Mouse (Mus musculus) stomach, postnatal 0 days (tissue): ENCODE data around the gene Sgsm2. TPM values are rescaled to one million over a fixed set of nuclear protein-coding genes. Genes with fewer than 3 reads are reported as not detected.

Experiments used
- ATAC-seq: fragments of 200-750 bp; cut with Nextera tagmentation; 2 replicates; pipeline ENCODE4 v1.8.0; 2017; ENCODE audit not compliant: low FRiP score, low TSS enrichment
- DNase-seq: peaks from one replicate; pipeline ENCODE4 v3.0.0-alpha.2; 2016; ENCODE audit warnings: low spot score
- H3K27ac ChIP-seq: fragments of 300-500 bp; sonication (generic); replicated peaks from 2 replicates; pipeline ENCODE4 v1.5.1; 2014; ENCODE audit warnings: mild to moderate bottlenecking, control low read depth
- H3K27me3 ChIP-seq: fragments of 300-500 bp; sonication (generic); 2 replicates; pipeline ENCODE4 v1.6.1; 2014; ENCODE audit warnings: low read length; ENCODE audit not compliant: control insufficient read depth, insufficient read depth
- H3K36me3 ChIP-seq: fragments of 300-500 bp; sonication (generic); 2 replicates; pipeline ENCODE4 v1.6.1; 2014; ENCODE audit warnings: low read length, mixed read lengths; ENCODE audit not compliant: control insufficient read depth, insufficient read depth
- H3K4me1 ChIP-seq: fragments of 300-500 bp; sonication (generic); replicated peaks from 2 replicates; pipeline ENCODE4 v1.6.1; 2014; ENCODE audit warnings: antibody characterized with exemption; ENCODE audit not compliant: control insufficient read depth, insufficient read depth
- H3K4me2 ChIP-seq: fragments of 300-500 bp; sonication (generic); replicated peaks from 2 replicates; pipeline ENCODE4 v1.6.1; 2014; ENCODE audit warnings: low read depth, mild to moderate bottlenecking, control low read depth, moderate library complexity
- H3K4me3 ChIP-seq: fragments of 300-500 bp; sonication (generic); 2 replicates; pipeline ENCODE4 v1.5.1; 2014; ENCODE audit warnings: low read depth, low read length, control low read depth
- H3K9ac ChIP-seq: fragments of 300-500 bp; sonication (generic); 2 replicates; pipeline ENCODE4 v1.6.1; 2014; ENCODE audit warnings: mild to moderate bottlenecking, low read length, control low read depth, mixed read lengths
- H3K9me3 ChIP-seq: fragments of 300-500 bp; sonication (generic); 2 replicates; pipeline ENCODE4 v1.6.1; 2016; ENCODE audit warnings: low read length; ENCODE audit not compliant: control insufficient read depth
- CTCF ChIP-seq: IDR thresholded peaks from 2 replicates; pipeline ENCODE4 v1.5.1; 2016; ENCODE audit warnings: antibody characterized with exemption, low read depth, mild to moderate bottlenecking, moderate library complexity
- EP300 ChIP-seq: optimal IDR thresholded peaks from 2 replicates; pipeline ENCODE3; 2016; ENCODE audit warnings: antibody characterized with exemption
- WGBS: fragments of 180-500 bp; shearing (Covaris S2); extraction: QIAGEN DNeasy Blood & Tissue Kit; methylation state at CpG from one replicate; pipeline ENCODE4 v1.1.7; 2014; 5-methylcytosine and 5-hydroxymethylcytosine counted together
- polyA plus RNA-seq: library from polyadenylated mRNA; unstranded; fragments of >200 nt; fragmentation: Nextera tagmentation; extraction: Ambion mirVana; gene quantifications from 2 replicates; pipeline ENCODE4 v1.2.1, GENCODE M21; 2015

Gene Sgsm2
- polyA plus RNA-seq, 1 experiment from 2014 or later: 3.4 TPM

DNA sequence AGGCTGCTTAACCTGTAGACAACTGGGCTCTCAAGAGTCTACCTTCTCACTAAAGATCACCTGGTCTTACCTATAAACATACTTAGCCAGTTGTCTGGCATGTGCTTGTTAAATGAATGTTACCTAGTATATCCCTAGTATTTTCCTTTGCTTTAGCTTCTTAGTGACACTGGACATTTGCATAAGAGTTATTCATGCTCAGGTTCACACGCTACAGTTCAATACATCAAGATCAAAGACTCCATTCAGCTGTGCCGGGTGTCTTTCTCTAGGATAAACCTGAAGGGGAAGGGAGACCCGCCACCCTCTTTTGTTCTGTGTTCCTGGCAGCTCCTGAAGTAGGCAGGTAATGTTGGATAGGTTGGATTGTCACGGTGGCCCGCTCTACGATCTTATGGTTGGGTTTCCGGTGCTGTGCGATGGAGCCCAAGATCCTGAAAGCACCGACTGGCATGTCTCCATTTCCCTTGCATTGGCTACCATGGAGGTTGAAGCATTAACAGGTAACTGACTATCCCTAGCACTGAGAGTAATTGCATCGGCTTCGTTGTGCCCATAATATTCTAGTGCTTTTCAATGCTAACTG lies 67.8 kb downstream of the Sgsm2 start:
- no peak for TF ChIP-seq CTCF
- TF ChIP-seq EP300: no peak
- Histone ChIP-seq H3K36me3 (no peaks in the 10 kb centered on the region), H3K4me3 (no peak overlapping the region), H3K27ac (no peak overlapping the region), H3K9me3 (no peaks in the 10 kb centered on the region), H3K4me1 (peaks cover 9% of the 10 kb centered on the region; the same call in 1 of the 2 replicates), H3K27me3 (no peaks in the 10 kb centered on the region), H3K9ac (no peak overlapping the region), H3K4me2 (peak overlapping the region; percentile 68)
- DNase-seq: no peak
- 21% methylated on average over 11 of the region's 11 CpGs for WGBS
- no peak for ATAC-seq

DNA sequence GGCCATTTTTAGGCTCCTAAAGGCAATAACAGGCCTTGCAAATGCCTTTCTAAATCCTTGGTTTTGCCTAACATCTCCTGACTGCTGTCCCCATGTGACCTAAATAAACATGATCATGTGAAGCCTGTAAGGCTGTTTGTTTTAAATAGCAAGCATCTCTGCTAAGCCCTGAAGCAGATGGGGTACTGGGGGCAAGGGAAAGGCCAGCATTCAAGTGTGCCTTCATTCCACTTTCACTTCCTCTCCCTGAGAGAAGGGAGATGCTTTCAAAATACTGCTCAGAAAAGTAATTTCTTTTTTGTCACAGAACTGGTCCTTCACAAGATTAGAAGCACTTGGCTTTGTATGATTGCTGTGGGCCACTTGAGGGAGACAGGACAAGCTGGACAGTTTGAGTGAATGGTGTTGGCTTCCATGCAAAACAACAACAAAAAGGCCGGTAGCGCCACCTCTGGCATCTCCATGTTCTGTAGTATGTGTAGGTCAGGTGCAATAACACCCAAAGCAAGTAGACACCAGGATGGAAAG lies 68.4 kb downstream of the Sgsm2 start:
- Histone ChIP-seq H3K4me2 (no peak overlapping the region), H3K36me3 (no peaks in the 10 kb centered on the region), H3K9ac (no peak overlapping the region), H3K4me1 (peaks cover 5% of the 10 kb centered on the region; the same call in 1 of the 2 replicates), H3K27ac (no peak overlapping the region), H3K9me3 (no peaks in the 10 kb centered on the region), H3K27me3 (no peaks in the 10 kb centered on the region), H3K4me3 (no peak overlapping the region)
- WGBS: 25% methylated on average over 2 of the region's 2 CpGs
- ATAC-seq (no peak), DNase-seq (peak; percentile 24)
- TF ChIP-seq EP300 (no peak), CTCF (peak; percentile 39)

DNA sequence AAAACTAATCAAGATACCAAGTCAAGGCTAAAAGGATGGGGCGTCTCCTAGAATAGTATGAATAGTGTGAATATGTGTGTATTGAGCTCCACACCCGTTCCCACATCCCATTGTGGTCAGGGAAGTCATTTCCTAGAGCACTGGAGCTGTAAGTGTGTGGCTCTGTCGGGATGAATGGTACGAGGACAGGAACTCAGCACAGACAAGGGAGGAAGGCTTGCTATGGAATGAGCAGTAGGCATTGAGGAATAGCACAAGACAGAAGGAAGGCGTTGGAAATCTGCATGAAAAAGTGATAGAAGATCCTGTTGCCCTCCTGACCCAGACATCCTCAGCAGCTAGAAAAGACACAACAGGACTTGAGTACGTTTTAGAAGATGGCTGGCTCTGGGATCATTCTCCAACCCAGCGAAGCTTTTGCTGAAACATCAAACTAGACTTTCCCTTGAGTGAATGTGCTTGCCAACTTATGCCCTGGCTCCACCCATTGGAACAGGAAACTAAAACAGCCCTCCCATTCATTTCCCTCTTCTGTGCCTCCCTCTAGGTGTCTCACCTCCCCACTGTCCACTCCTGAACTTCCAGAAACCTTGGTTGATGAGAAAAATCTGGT lies 69.0 kb downstream of the Sgsm2 start:
- no peak for TF ChIP-seq EP300
- TF ChIP-seq CTCF: no peak
- peak; percentile 28 for DNase-seq
- H3K27ac ChIP-seq: 0 out of 2 replicates have a peak overlapping the region, but pooled peaks have one; percentile 0
- no peak for ATAC-seq
- 69% methylated on average over 7 of the region's 7 CpGs for WGBS
- H3K9ac ChIP-seq: no peak overlapping the region
- 0 out of 2 replicates have a peak, but pooled peaks cover under 1% of the 10 kb centered on the region for H3K4me1 ChIP-seq
- H3K9me3 ChIP-seq: no peaks in the 10 kb centered on the region
- H3K4me2 ChIP-seq: no peak overlapping the region
- H3K27me3 ChIP-seq: no peaks in the 10 kb centered on the region
- no peaks in the 10 kb centered on the region for H3K36me3 ChIP-seq
- no peak overlapping the region for H3K4me3 ChIP-seq

DNA sequence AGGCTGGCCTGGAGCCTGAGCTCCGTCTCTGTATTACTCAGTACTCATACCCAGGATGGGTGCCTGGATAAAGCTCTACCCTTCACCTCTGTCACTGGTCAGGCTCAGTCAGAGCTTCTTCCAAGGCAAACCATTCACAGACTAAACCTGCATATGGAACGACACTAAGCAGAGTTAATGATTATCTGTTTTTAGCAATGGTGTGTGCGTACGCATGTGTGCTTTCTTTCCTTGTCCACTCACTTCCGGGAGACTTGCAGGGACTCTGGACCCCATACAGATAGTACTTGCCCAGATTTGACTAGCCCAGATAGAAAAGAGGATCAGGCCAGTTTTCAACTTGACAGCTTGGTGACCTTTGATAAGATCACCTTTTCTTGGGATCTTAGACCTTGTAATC lies 70.2 kb downstream of the Sgsm2 start:
- peak overlapping the region; percentile 35 for H3K27ac ChIP-seq
- no peak overlapping the region for H3K4me3 ChIP-seq
- WGBS: 74% methylated on average over 5 of the region's 5 CpGs
- TF ChIP-seq CTCF (no peak), EP300 (no peak)
- no peak overlapping the region for H3K9ac ChIP-seq
- H3K4me1 ChIP-seq: no peaks in the 10 kb centered on the region
- no peak for ATAC-seq
- no peak overlapping the region for H3K4me2 ChIP-seq
- H3K36me3 ChIP-seq: no peaks in the 10 kb centered on the region
- DNase-seq: peak; percentile 20
- H3K9me3 ChIP-seq: no peaks in the 10 kb centered on the region
- no peaks in the 10 kb centered on the region for H3K27me3 ChIP-seq

GRCm38 (mm10) chr11:74826151-74826550 lies 70.7 kb downstream of the Sgsm2 start:
- peak overlapping the region; percentile 35 for H3K27ac ChIP-seq
- no peaks in the 10 kb centered on the region for H3K9me3 ChIP-seq
- no peaks in the 10 kb centered on the region for H3K36me3 ChIP-seq
- DNase-seq: peak; percentile 58
- no peaks in the 10 kb centered on the region for H3K4me1 ChIP-seq
- no peak overlapping the region for H3K4me2 ChIP-seq
- 58% methylated on average over 7 of the region's 7 CpGs for WGBS
- no peak; the same call in 1 of the 2 replicates for ATAC-seq
- no peak for TF ChIP-seq CTCF
- TF ChIP-seq EP300: no peak
- no peak overlapping the region for H3K9ac ChIP-seq
- H3K4me3 ChIP-seq: no peak overlapping the region
- no peaks in the 10 kb centered on the region for H3K27me3 ChIP-seq
